Mouse (Mus musculus) bone marrow macrophage, adult 2 months (primary cell): ENCODE results near the gene Rtn4ip1.

Source experiments
- CTCF ChIP-seq: IDR thresholded peaks from 2 replicates; pipeline ENCODE4 v1.5.1; 2012; ENCODE audit warnings: low read depth, mild to moderate bottlenecking, low read length, moderate library complexity
- POLR2A ChIP-seq: IDR thresholded peaks from 2 replicates; pipeline ENCODE4 v1.6.1; 2012; ENCODE audit warnings: mild to moderate bottlenecking, low read depth, low read length, borderline replicate concordance

- TF ChIP-seq CTCF (no peak), POLR2A (no peak)
Measured at GRCm38 (mm10) chr10:43991268-43991667, 89.7 kb downstream of the Rtn4ip1 start.
